Mouse (Mus musculus) limb, embryonic 15.5 days (tissue): ENCODE data around the gene Frem1. TPM values are rescaled to one million over a fixed set of nuclear protein-coding genes. Genes with fewer than 3 reads are reported as not detected.

Source experiments
- ATAC-seq: fragments of 200-750 bp; cut with Nextera tagmentation; 2 replicates; pipeline ENCODE4 v1.8.0; 2017; ENCODE audit warnings: low read depth, moderate TSS enrichment; ENCODE audit not compliant: insufficient number of reproducible peaks, low FRiP score, low TSS enrichment
- H3K27ac ChIP-seq: fragments of 300-500 bp; sonication (generic); 2 replicates; pipeline ENCODE4 v1.5.1; 2015; ENCODE audit warnings: moderate library complexity, mild to moderate bottlenecking, inconsistent platforms
- H3K27me3 ChIP-seq: fragments of 300-500 bp; sonication (generic); 2 replicates; pipeline ENCODE4 v1.6.1; 2015; ENCODE audit warnings: inconsistent platforms
- H3K36me3 ChIP-seq: fragments of 300-500 bp; sonication (generic); 2 replicates; pipeline ENCODE4 v1.6.1; 2015; ENCODE audit warnings: inconsistent platforms
- H3K4me1 ChIP-seq: fragments of 300-500 bp; sonication (generic); 2 replicates; pipeline ENCODE4 v1.6.1; 2015; ENCODE audit warnings: inconsistent platforms
- H3K4me2 ChIP-seq: fragments of 300-500 bp; sonication (generic); 2 replicates; pipeline ENCODE4 v1.6.1; 2015; ENCODE audit warnings: mild to moderate bottlenecking, inconsistent platforms
- H3K4me3 ChIP-seq: fragments of 300-500 bp; sonication (generic); 2 replicates; pipeline ENCODE4 v1.5.1; 2015; ENCODE audit warnings: mild to moderate bottlenecking, inconsistent platforms
- H3K9ac ChIP-seq: fragments of 300-500 bp; sonication (generic); 2 replicates; pipeline ENCODE4 v1.6.1; 2015; ENCODE audit warnings: inconsistent platforms
- H3K9me3 ChIP-seq: fragments of 300-500 bp; sonication (generic); 2 replicates; pipeline ENCODE4 v1.6.1; 2016; ENCODE audit warnings: inconsistent platforms
- WGBS: fragments of 180-500 bp; shearing (Covaris S2); methylation state at CpG from one replicate; pipeline ENCODE4 v1.1.7; 2015; 5-methylcytosine and 5-hydroxymethylcytosine counted together
- polyA plus RNA-seq: library from polyadenylated mRNA; unstranded; fragments of >200 nt; fragmentation: Nextera tagmentation; extraction: Ambion mirVana; gene quantifications from 2 replicates; pipeline ENCODE4 v1.2.1, GENCODE M21; 2015

The Frem1 gene
- polyA plus RNA-seq, 1 experiment from 2014 or later = 10.0 TPM

DNA sequence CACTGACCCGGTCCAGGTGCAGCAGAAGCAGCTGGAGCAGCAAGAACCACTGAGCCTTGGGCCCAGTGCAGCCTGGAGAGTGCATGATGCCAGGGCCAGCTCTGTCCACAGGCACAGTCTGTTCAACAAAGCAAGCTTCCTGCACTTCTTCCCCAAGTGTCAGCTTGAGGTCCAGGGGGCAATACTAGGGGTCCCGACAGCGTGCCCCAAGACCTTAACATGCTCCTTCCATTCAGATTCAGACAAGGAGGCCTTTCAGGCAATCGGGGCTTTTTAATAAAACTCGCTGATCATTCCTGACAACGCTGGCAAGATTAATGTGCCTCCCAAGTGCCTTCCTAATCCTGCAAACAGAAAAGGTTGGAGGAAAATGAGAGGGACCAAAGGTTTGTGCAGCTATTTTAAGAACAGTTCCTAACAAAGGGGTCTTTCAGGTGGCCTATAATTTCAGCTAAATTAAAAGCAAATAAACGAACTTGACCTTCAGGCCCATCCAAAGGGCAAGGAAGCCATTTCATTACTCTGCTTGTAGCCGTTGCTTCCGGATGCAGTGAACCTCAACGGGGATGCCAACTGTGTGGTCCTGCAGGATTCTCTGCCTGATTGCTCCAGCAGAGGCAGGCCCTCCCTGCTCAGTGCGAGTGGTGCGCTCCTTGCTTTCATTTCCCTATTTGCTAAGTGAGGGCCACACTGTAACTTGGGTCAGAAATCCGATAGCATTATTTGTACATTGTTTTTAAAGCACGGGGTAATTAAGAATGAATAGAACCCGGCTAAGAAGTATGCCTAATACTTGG, 31.2 kb downstream of the Frem1 start:
- no peak for ATAC-seq
- Histone ChIP-seq H3K27me3 (no peaks in the 10 kb centered on the region), H3K4me2 (no peak overlapping the region), H3K36me3 (no peaks in the 10 kb centered on the region), H3K9ac (no peak overlapping the region), H3K4me3 (no peak overlapping the region), H3K4me1 (0 out of 2 replicates have a peak, but pooled peaks cover 8% of the 10 kb centered on the region), H3K27ac (no peak overlapping the region), H3K9me3 (no peaks in the 10 kb centered on the region)
- 30% methylated on average over 15 of the region's 15 CpGs for whole genome bisulfite sequencing

DNA sequence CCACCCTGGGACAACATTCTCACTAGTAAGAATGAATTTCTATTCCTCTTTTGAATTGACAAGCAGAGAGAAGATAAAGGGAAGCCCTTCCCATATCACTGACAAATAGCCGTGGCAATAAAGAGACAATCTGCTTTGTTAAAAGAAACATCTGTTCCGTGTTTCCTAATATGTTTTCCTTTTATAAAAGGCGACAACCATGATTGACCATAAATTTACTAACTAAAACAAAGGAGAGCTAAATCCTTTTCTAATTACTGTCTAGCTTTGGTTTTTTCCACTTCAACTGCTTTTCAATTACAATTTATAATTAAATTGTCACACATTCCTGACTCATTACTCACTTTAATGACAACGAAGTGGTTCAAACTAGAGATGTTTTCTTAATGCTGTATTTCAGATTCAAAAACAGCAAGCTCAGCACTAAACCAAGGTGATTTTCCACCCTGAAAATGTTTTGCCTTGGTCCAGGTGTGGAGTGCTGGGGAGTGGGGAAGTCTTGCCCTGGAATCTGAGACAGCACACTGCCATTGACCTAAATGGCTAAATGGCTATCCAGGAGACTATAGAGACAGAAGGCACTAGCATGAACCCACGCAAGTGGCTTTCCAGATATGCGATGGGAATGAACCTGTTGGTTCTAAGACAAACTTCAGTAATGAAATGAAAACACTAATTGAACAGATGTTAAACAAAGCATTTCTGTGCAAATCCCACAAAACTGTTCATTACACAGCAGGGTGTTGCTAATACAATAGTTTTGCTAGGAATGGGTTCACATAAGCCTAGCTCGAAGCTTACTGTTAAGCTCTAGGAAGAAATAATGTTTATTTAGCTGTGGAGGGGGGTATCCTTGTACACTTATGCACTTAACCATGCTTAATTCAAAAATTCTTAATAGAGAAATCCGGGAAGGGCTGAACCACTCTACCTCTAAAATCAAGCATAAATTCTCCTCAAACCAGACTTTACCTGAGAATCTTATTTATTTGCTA, 33.7 kb downstream of the Frem1 start:
- Histone ChIP-seq H3K4me2 (no peak overlapping the region), H3K27ac (no peak overlapping the region), H3K27me3 (no peaks in the 10 kb centered on the region), H3K4me1 (0 out of 2 replicates have a peak, but pooled peaks cover 8% of the 10 kb centered on the region), H3K9me3 (no peaks in the 10 kb centered on the region), H3K9ac (no peak overlapping the region), H3K4me3 (no peak overlapping the region), H3K36me3 (no peaks in the 10 kb centered on the region)
- 42% methylated on average over 8 of the region's 8 CpGs for WGBS
- ATAC-seq = no peak

DNA sequence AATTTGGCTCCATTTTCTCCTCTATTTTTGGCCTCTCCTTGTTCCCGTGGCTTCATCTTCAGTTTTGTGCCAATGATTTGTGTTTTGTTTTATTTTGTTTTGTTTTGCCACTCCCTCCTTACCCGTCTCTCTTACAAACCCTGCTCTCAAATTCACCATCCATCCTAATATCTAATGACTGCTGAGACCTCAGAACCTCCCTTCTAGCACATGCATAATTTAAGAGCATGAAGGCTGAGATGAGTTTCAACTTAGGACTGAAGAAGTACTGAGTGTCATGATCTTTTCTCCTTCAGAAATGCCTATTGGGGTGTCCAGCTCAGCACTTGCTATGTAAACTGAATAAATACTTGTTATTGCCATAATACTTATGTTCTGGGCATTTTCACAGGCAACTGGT, 37.6 kb downstream of the Frem1 start:
- no peak for ATAC-seq
- H3K27me3 ChIP-seq = no peaks in the 10 kb centered on the region
- H3K4me3 ChIP-seq = no peak overlapping the region
- no peaks in the 10 kb centered on the region for H3K36me3 ChIP-seq
- 76% methylated on average over 2 of the region's 2 CpGs for WGBS
- no peak overlapping the region for H3K27ac ChIP-seq
- no peaks in the 10 kb centered on the region for H3K9me3 ChIP-seq
- H3K9ac ChIP-seq = no peak overlapping the region
- no peak overlapping the region for H3K4me2 ChIP-seq
- no peaks in the 10 kb centered on the region for H3K4me1 ChIP-seq

DNA sequence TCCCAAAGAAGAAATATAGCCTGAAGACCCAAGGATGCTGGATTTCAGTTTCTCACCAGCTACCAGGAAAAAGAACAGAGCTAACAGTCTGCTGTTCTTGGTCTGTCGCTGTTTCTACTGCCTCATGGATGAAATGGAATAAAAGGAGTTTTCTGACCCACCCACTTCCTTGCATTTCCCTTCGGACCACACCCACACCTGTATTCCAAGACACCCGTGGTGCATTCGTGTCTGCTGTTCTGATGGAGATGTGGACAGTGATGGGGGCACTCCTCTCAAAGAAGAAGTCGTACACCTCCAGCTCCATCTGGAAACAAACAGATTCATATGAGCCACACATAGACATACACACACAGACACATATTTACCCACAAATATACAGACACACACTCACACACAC, 48.1 kb downstream of the Frem1 start:
- Histone ChIP-seq H3K27me3 (no peaks in the 10 kb centered on the region), H3K36me3 (no peaks in the 10 kb centered on the region), H3K27ac (no peak overlapping the region), H3K9me3 (no peaks in the 10 kb centered on the region), H3K4me2 (no peak overlapping the region), H3K4me1 (no peaks in the 10 kb centered on the region), H3K4me3 (no peak overlapping the region), H3K9ac (no peak overlapping the region)
- ATAC-seq = no peak
- 87% methylated on average over 5 of the region's 5 CpGs for WGBS

DNA sequence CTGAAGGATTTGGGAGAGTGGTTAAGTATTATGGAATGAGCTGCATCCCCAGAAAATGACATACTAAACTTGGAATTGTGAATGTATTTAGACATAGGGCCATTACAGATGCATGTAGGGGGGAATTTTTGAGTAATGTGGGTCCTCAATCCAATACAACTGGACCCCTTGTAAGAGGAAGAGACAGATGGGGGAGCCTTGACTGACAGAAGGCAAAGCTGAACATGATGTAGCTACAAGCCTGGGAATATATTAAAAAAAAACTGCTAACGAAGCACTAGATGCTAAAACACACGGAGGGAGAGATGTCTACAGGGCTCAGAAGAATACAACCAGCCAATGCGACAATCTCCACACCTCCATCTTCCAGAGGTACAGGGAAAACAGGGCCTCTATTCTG, 60.1 kb downstream of the Frem1 start:
- ATAC-seq = no peak
- WGBS = 91% methylated on average over 3 of the region's 3 CpGs
- no peak overlapping the region for H3K4me2 ChIP-seq
- no peaks in the 10 kb centered on the region for H3K4me1 ChIP-seq
- H3K27ac ChIP-seq = no peak overlapping the region
- H3K36me3 ChIP-seq = no peaks in the 10 kb centered on the region
- no peak overlapping the region for H3K4me3 ChIP-seq
- no peak overlapping the region for H3K9ac ChIP-seq
- no peaks in the 10 kb centered on the region for H3K9me3 ChIP-seq
- no peaks in the 10 kb centered on the region for H3K27me3 ChIP-seq

DNA sequence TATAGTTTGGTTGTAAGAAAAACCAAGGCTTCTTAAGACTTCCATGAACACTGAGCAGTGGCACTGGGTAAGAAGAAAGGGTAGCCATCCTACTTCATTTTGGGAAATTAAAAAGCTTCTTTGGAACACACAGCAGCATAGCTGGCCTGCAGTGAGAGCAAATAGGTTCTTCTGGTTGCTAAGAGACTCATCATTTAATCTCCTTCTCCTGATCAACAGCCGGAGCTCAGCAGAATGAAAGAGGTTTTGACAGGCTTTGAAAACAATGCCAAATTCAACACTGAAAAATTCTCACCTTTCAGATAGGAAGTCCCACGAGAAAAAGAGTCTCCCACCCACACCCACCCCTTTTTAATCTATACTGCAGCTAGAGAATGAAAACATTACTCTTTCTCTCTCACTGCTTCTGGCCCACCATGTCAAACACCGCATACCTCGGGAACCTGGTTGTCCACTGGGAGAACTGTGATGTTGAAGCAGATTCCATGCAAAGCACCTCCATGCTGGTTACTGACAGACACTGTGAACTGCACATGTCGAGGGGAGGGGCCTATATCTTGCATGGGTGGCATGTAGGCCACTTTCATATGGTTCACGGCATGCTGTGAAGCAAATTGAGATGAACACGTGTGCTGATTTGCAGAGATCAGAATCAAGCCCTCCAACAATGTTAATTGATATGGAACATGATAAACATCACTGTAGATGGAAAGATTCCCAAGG, 61.0 kb downstream of the Frem1 start:
- no peak overlapping the region for H3K27ac ChIP-seq
- H3K4me1 ChIP-seq = no peaks in the 10 kb centered on the region
- H3K27me3 ChIP-seq = no peaks in the 10 kb centered on the region
- no peak for ATAC-seq
- no peaks in the 10 kb centered on the region for H3K9me3 ChIP-seq
- no peak overlapping the region for H3K4me3 ChIP-seq
- no peak overlapping the region for H3K4me2 ChIP-seq
- H3K9ac ChIP-seq = no peak overlapping the region
- H3K36me3 ChIP-seq = no peaks in the 10 kb centered on the region
- 80% methylated on average over 7 of the region's 7 CpGs for WGBS

DNA sequence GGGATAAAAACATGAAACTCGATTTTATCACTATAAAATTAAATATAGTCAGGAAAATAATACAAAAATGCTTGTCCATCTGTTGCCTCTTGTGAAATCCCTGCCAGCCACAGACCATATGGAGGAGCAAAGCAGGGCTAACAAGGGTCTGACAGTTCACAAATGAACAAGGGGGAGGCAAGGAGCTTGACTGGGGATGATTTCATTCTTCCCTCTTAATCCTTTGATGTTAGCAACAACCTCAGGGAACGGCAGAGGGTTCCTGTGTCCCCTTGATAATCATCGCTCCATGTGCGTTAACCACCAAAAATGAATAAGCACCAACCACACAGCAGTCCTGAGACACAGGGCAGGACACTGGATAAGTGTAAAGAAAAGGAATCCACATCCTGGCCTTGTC, 79.8 kb downstream of the Frem1 start:
- no peaks in the 10 kb centered on the region for H3K36me3 ChIP-seq
- H3K4me1 ChIP-seq = no peaks in the 10 kb centered on the region
- no peaks in the 10 kb centered on the region for H3K27me3 ChIP-seq
- no peaks in the 10 kb centered on the region for H3K9me3 ChIP-seq
- H3K4me3 ChIP-seq = no peak overlapping the region
- no peak overlapping the region for H3K27ac ChIP-seq
- 69% methylated on average over 4 of the region's 4 CpGs for WGBS
- H3K9ac ChIP-seq = no peak overlapping the region
- ATAC-seq = no peak
- no peak overlapping the region for H3K4me2 ChIP-seq

DNA sequence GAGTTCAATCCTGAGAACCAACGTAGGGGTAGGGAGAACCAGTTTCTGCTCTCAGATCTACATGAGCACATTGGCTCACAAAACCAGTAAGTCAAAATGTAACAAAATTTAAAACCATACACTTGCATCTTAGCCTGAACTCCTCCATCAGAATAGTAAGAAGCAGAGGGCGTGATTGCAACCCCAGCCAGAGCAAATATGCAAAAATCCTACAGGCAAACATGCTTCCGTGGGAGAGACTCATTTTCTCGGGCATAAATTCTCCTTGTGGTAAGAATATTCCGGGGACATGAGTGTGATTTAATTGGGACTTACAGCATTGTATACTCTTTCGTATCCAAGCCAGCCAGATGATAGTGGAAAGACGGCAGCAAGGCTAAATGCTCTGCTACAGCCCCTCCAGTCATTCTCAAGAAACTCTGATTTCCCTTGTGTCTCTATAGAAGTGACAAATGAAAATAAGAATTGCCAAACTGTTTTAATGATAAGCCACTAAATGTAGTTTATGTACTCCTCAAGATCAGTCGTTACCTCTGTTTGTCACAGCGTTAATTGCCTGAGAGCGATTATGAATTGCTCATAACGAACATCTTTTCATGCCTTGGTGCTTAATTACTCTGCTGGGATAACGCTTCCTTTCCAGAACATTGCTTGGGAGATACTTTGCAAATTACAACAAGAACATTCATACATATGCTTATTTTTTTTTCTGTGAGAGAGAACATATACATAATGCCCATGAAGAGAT, 81.1 kb downstream of the Frem1 start:
- 83% methylated on average over 12 of the region's 12 CpGs for WGBS
- Histone ChIP-seq H3K9me3 (no peaks in the 10 kb centered on the region), H3K4me3 (no peak overlapping the region), H3K4me1 (no peaks in the 10 kb centered on the region), H3K27ac (no peak overlapping the region), H3K27me3 (no peaks in the 10 kb centered on the region), H3K36me3 (no peaks in the 10 kb centered on the region), H3K4me2 (no peak overlapping the region), H3K9ac (no peak overlapping the region)
- ATAC-seq = no peak

DNA sequence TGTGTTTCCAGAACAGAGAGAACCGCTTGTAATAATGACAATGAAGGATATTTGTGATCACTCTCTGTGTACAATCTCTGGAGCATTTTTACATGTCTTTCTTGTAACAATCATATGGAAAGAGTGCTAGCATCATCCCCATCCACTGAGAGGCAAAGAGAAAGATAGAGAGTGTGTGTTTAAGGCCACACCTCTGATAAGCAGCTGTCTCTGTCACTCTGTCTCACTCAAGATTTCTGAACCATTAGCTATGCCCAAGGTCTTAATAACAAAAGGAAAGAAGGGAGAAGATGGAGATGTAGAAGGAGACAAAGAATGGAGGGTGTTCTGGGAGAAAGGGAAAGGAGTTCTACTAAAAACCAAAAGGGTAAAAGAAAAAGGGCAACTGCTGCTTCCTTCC, 91.1 kb downstream of the Frem1 start:
- WGBS = 81% methylated on average over 1 of the region's 1 CpGs
- ATAC-seq = no peak
- H3K4me2 ChIP-seq = no peak overlapping the region
- H3K27ac ChIP-seq = no peak overlapping the region
- H3K9me3 ChIP-seq = no peaks in the 10 kb centered on the region
- no peak overlapping the region for H3K9ac ChIP-seq
- no peaks in the 10 kb centered on the region for H3K4me1 ChIP-seq
- no peaks in the 10 kb centered on the region for H3K27me3 ChIP-seq
- no peaks in the 10 kb centered on the region for H3K36me3 ChIP-seq
- H3K4me3 ChIP-seq = no peak overlapping the region

DNA sequence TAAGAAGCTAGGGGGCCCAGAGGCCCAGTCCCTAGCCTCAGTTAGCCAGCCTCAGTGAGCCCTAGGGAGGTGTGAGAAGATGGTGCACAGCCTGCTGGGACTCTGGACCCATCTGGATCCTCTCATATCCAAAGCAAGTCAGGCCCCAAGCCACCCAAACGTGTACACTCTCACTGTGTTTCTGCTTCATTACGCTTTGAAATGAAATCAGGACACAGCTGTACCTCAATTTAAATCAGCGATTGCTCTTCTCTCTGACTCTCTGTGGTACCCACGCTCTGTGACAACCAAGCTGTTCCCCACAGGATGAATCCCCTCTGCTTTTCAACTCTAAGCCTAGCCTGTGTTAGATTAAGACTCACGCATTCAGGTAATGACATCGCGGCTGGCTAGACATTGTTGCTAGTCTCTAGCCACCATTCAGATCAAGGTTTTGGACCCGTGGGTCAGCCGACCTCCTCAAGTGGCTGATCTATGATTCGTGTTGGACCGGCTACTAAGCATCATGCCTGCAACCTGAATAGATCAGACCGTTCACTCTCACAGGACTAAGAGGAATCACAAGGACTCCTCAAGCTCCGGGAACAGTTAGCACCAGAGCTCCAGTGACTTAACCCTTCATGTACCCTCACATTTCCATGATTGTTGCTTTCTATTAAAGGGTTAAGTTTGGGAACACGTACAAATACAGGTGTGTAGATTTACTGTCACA, 94.2 kb downstream of the Frem1 start:
- Histone ChIP-seq H3K9ac (no peak overlapping the region), H3K27me3 (no peaks in the 10 kb centered on the region), H3K36me3 (no peaks in the 10 kb centered on the region), H3K4me3 (no peak overlapping the region), H3K4me1 (no peaks in the 10 kb centered on the region), H3K27ac (no peak overlapping the region), H3K4me2 (no peak overlapping the region), H3K9me3 (no peaks in the 10 kb centered on the region)
- 76% methylated on average over 14 of the region's 14 CpGs for WGBS
- ATAC-seq = no peak

DNA sequence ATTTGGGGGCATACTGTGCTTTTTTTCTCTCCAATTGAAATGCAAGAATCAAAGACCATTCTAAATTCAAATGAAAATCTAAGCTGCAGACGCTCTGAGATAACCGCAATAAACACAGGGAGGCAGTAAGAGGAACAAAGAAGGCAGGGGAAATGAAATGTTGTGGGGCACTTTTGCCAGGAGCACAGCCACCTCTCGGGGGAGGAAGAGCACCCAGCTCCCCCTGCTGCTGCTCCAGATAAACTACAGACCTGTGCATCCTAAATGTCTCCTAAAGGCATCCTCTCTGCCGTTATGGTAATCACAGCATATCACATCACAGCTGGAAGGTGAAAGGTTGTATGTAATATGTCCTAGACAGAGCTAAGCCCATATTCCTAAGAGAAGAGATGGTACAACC, 98.1 kb downstream of the Frem1 start:
- WGBS = 67% methylated on average over 4 of the region's 4 CpGs

More for the DNA sequence above, 98.1 kb downstream of the Frem1 start:
- Histone ChIP-seq H3K4me2 (no peak overlapping the region), H3K4me1 (no peaks in the 10 kb centered on the region), H3K27me3 (no peaks in the 10 kb centered on the region), H3K27ac (no peak overlapping the region), H3K4me3 (no peak overlapping the region), H3K9me3 (no peaks in the 10 kb centered on the region), H3K9ac (no peak overlapping the region), H3K36me3 (no peaks in the 10 kb centered on the region)
- no peak for ATAC-seq
